Mouse (Mus musculus) midbrain, postnatal 0 days (tissue): ENCODE data around the gene Pdpk1. TPM values are rescaled to one million over a fixed set of nuclear protein-coding genes. Genes with fewer than 3 reads are reported as not detected.
"Not testable (repeated sequence)": the region's sequence is repeated elsewhere in the genome, so short reads cannot be mapped to it uniquely, and the experiment has no call there.

Source experiments
- ATAC-seq: fragments of 200-750 bp; cut with Nextera tagmentation; 2 replicates; pipeline ENCODE4 v1.8.0; 2017; ENCODE audit warnings: moderate number of reproducible peaks, mild to moderate bottlenecking, moderate TSS enrichment, moderate library complexity; ENCODE audit not compliant: low FRiP score
- DNase-seq: peaks from one replicate; pipeline ENCODE4 v3.0.0-alpha.2; 2015; ENCODE audit warnings: low spot score
- H3K27ac ChIP-seq: fragments of 300-500 bp; sonication (generic); 2 replicates; pipeline ENCODE4 v1.5.1; 2014; ENCODE audit warnings: low read depth, mild to moderate bottlenecking, low read length, mixed read lengths
- H3K27me3 ChIP-seq: fragments of 300-500 bp; sonication (generic); 2 replicates; pipeline ENCODE4 v1.6.1; 2014; ENCODE audit warnings: low read length, control low read depth, mixed read lengths; ENCODE audit not compliant: insufficient read depth
- H3K36me3 ChIP-seq: fragments of 300-500 bp; sonication (generic); 2 replicates; pipeline ENCODE4 v1.6.1; 2014; ENCODE audit warnings: low read length, control low read depth, mixed read lengths; ENCODE audit not compliant: insufficient read depth
- H3K4me1 ChIP-seq: fragments of 300-500 bp; sonication (generic); 2 replicates; pipeline ENCODE4 v1.6.1; 2014; ENCODE audit warnings: mild to moderate bottlenecking, control low read depth, antibody characterized with exemption, low read length, mixed read lengths; ENCODE audit not compliant: insufficient read depth
- H3K4me2 ChIP-seq: fragments of 300-500 bp; sonication (generic); 2 replicates; pipeline ENCODE4 v1.6.1; 2014; ENCODE audit warnings: low read depth, mild to moderate bottlenecking, low read length, mixed read lengths; ENCODE audit not compliant: poor library complexity, severe bottlenecking
- H3K4me3 ChIP-seq: fragments of 300-500 bp; sonication (generic); 2 replicates; pipeline ENCODE4 v1.5.1; 2014; ENCODE audit warnings: low read depth, mild to moderate bottlenecking, low read length, moderate library complexity
- H3K9ac ChIP-seq: fragments of 300-500 bp; sonication (generic); replicated peaks from 2 replicates; pipeline ENCODE4 v1.6.1; 2014; ENCODE audit warnings: mild to moderate bottlenecking, low read length, moderate library complexity, mixed read lengths; ENCODE audit not compliant: poor library complexity, severe bottlenecking
- H3K9me3 ChIP-seq: fragments of 300-500 bp; sonication (generic); 2 replicates; pipeline ENCODE4 v1.6.1; 2016; ENCODE audit warnings: low read length, control low read depth
- CTCF ChIP-seq: IDR thresholded peaks from 2 replicates; pipeline ENCODE4 v1.5.1; 2016; ENCODE audit warnings: antibody characterized with exemption, mild to moderate bottlenecking
- WGBS: fragments of 180-500 bp; shearing (Covaris S2); extraction: QIAGEN DNeasy Blood & Tissue Kit; methylation state at CpG from one replicate; pipeline ENCODE4 v1.1.7; 2014; 5-methylcytosine and 5-hydroxymethylcytosine counted together
- polyA plus RNA-seq: library from polyadenylated mRNA; unstranded; fragments of >200 nt; fragmentation: Nextera tagmentation; extraction: Ambion mirVana; gene quantifications from 2 replicates; pipeline ENCODE4 v1.2.1, GENCODE M21; 2015
- total RNA-seq: library from RNA; depleted of rRNA; stranded (reverse); fragments of >200 nt; gene quantifications from 2 replicates; pipeline ENCODE4 v1.2.3, GENCODE M21; 2014

Pdpk1 gene
- total and polyA plus RNA-seq, 2 experiments from 2014 or later: 57.9 to 61.5 TPM

DNA sequence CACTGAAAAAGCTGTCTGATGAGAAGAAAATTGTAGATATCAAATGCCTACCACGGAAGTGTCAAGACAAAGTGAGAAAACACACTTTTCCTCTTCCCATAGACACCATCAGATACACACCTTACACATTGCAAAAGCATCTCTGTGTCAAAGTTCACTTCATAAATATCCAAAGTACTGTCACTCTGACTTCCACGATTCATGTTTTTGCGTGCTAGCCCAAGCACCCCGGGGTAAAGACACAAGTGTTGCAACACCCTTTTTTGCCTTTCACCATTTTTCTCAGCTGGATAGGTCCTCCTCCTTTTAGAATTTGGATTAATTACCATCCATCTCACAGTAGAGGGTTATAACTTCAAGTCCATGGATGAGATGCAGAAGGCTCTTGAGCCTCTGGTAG, 10.8 kb downstream of the Pdpk1 start:
- 90% methylated on average over 4 of the region's 4 CpGs for WGBS
- H3K27ac ChIP-seq: no peak overlapping the region
- H3K4me3 ChIP-seq: peak overlapping the region; percentile 98
- DNase-seq (no peak), ATAC-seq (no peak)
- TF ChIP-seq CTCF: no peak
- no peaks in the 10 kb centered on the region for H3K9me3 ChIP-seq
- H3K9ac ChIP-seq: 0 out of 2 replicates have a peak overlapping the region, but pooled peaks have one; percentile 90
- H3K36me3 ChIP-seq: no peaks in the 10 kb centered on the region
- H3K27me3 ChIP-seq: no peaks in the 10 kb centered on the region
- peak overlapping the region; percentile 97 for H3K4me2 ChIP-seq
- H3K4me1 ChIP-seq: peaks cover 12% of the 10 kb centered on the region

DNA sequence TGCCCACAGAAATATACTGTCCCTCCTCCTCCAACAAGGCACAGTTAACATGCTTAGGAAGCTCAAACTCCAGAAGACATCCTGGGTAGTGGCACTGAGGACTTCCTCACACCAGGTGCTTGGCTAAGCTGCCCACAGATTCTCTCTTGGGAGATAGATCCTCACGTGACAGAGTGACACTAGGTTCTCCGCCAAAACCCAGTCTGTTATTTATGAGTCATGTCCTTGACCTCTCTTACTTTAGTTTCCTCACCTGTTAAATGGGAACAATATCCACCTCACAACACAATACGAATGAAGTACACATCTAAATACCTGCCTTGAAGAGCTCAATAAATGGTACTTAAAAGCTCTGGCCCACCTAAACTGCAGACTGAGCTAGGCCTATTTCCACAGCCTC, 11.5 kb downstream of the Pdpk1 start:
- H3K4me2 ChIP-seq: no peak overlapping the region
- no peaks in the 10 kb centered on the region for H3K36me3 ChIP-seq
- no peaks in the 10 kb centered on the region for H3K27me3 ChIP-seq
- WGBS: 83% methylated on average over 3 of the region's 3 CpGs
- no peak for TF ChIP-seq CTCF
- H3K4me3 ChIP-seq: no peak overlapping the region
- DNase-seq (no peak), ATAC-seq (no peak)
- H3K27ac ChIP-seq: no peak overlapping the region
- peaks cover 12% of the 10 kb centered on the region for H3K4me1 ChIP-seq
- H3K9me3 ChIP-seq: no peaks in the 10 kb centered on the region
- no peak overlapping the region for H3K9ac ChIP-seq

DNA sequence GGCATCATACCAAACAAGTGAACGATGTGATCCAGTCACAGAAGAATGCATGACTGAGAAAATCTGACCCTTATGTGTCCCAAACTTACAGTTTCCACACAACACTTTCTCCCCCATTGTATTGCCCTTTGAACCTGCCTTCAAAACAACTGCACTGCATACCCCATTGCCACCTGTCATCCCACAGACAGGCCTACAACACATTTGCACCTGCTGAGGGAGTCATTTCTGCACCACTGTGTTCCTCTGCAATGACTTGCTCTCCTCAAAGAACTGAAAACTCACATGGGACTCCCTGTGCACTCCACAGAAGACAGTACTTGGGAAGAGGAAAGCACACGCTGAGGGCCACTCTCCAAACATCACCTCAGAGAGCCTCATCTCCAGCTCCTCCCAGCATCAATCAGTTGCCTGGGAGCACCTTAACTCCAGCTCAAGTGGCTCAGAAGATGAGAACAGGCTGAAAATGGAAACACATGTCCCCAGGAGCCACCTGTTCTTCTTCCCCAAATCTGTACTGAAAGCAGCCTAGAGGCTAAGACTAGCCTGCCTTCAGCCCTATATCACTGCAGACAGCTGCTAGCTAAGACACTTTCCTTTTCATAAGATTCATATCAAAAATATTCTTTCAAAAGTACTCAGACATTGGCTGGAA, 13.4 kb downstream of the Pdpk1 start:
- H3K4me2 ChIP-seq: no peak overlapping the region
- no peak overlapping the region for H3K4me3 ChIP-seq
- ATAC-seq (no peak), DNase-seq (no peak)
- no peaks in the 10 kb centered on the region for H3K27me3 ChIP-seq
- WGBS: 72% methylated on average over 2 of the region's 2 CpGs
- TF ChIP-seq CTCF: no peak
- no peak overlapping the region for H3K9ac ChIP-seq
- peaks cover 10% of the 10 kb centered on the region for H3K4me1 ChIP-seq
- no peaks in the 10 kb centered on the region for H3K9me3 ChIP-seq
- H3K27ac ChIP-seq: no peak overlapping the region
- H3K36me3 ChIP-seq: no peaks in the 10 kb centered on the region

DNA sequence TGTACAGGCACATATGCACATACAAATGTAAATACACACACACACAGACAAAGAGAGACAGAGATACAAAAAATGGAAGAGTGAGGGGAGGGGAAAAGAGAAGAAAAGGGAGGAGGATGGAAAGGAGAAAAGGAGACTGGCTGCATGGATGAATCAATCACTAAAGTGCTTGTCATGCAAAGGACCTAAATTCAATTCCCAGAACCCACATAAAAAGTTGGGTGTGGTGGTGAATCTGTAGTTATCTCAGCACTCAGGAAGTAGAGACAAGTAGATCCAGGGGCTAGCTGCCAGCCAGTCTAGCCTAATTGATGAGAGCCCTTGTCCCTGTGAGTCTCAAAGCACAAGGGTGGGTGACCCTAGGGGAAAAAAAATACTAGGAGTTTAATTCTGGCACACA, 16.7 kb downstream of the Pdpk1 start:
- no peak for TF ChIP-seq CTCF
- Histone ChIP-seq H3K27ac (no peak overlapping the region), H3K4me2 (no peak overlapping the region), H3K9me3 (no peaks in the 10 kb centered on the region), H3K4me1 (no peaks in the 10 kb centered on the region), H3K9ac (no peak overlapping the region), H3K36me3 (no peaks in the 10 kb centered on the region), H3K4me3 (no peak overlapping the region), H3K27me3 (no peaks in the 10 kb centered on the region)
- ATAC-seq: no peak
- no peak for DNase-seq

DNA sequence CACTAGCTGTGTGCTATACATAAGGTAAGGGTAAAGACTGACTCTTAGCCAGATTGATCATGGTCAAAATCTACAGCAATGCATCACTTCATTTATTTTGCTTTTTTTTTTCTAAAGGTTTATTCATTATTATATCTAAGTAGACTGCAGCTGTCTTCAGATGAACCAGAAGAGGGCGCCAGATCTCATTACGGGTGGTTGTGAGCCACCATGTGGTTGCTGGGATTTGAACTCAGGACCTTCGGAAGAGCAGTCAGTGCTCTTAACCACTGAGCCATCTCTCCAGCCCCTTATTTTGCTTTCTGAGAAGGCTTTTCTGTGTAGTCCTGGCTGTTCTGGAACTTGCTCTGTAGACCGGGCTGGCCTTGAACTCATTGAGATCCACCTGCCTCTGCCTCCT, 17.8 kb downstream of the Pdpk1 start:
- H3K4me3 ChIP-seq, H3K9me3 ChIP-seq, ATAC-seq: not testable (repeated sequence)

GRCm38 (mm10) chr17:24131570-24131969, 19.2 kb downstream of the Pdpk1 start:
- no peaks in the 10 kb centered on the region for H3K4me1 ChIP-seq
- WGBS: 92% methylated on average over 3 of the region's 3 CpGs
- no peaks in the 10 kb centered on the region for H3K36me3 ChIP-seq
- no peaks in the 10 kb centered on the region for H3K27me3 ChIP-seq
- ATAC-seq (no peak), DNase-seq (no peak)
- H3K27ac ChIP-seq: no peak overlapping the region
- no peak overlapping the region for H3K4me2 ChIP-seq
- no peaks in the 10 kb centered on the region for H3K9me3 ChIP-seq
- H3K4me3 ChIP-seq: no peak overlapping the region
- TF ChIP-seq CTCF: peak; percentile 8; the same call in 1 of the 2 replicates
- no peak overlapping the region for H3K9ac ChIP-seq

More for the DNA sequence above, 17.8 kb downstream of the Pdpk1 start:
- H3K27me3 ChIP-seq, H3K9ac ChIP-seq, H3K36me3 ChIP-seq, DNase-seq, H3K4me2 ChIP-seq, H3K27ac ChIP-seq, H3K4me1 ChIP-seq: not testable (repeated sequence)
- WGBS: 82% methylated on average over 4 of the region's 4 CpGs

- not testable (repeated sequence) for H3K36me3 ChIP-seq, H3K4me2 ChIP-seq, H3K27ac ChIP-seq, H3K27me3 ChIP-seq, DNase-seq, H3K4me3 ChIP-seq, H3K9ac ChIP-seq, ATAC-seq, H3K9me3 ChIP-seq, H3K4me1 ChIP-seq
- 95% methylated on average over 4 of the region's 4 CpGs for WGBS
Measured at GRCm38 (mm10) chr17:24129246-24129645, 21.5 kb downstream of the Pdpk1 start.
